Mouse (Mus musculus): ENCODE results near the gene Mprip. TPM values are rescaled to one million over a fixed set of nuclear protein-coding genes. Genes with fewer than 3 reads are reported as not detected.

The Mprip gene
- polyA plus RNA-seq, 1 experiment, result 111 TPM

DNA sequence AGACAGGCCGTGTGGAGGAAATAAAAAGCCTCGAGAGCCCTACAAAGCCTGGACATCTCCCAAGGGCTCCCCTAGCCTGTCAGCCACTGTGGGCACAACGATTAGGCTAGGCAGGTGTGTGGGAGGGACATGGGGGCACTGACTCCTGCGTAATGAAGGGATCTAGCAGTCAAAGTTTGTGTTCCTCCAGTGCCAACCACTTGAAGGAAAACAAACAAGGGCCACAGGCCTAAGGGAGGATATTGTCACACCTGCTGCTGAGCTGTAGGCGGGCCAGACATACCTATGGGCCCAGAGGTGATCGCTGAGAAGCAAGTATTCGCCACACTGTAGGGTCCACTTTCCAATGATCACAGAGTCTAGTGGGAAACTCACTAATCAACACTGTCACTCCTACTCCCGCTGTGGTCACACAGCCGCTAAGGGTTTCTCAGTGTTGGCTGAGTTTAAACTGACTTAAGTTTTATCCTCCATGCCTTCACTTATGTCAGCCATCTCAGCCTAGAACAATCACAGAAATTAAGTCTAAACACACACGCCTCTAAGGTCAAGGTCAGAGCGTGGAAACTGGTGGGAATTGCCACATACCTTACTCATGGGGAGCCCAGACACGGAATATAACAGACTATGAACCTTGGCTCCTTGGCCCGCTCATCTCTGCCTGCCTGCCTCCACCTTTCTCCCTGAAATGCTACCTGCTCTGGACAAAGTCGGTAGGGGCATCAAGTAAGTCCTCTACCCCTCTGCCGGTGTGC is 125.5 kb downstream of the Mprip start:
- Histone ChIP-seq H3K4me3 (ENCODE audit: insufficient read depth, low read depth, low read length) (peak overlapping the region; percentile 35), H3K4me1 (ENCODE audit: control insufficient read depth, insufficient read depth, low read length) (peaks cover 14% of the 10 kb centered on the region; the same call in 1 of the 2 replicates), H3K27ac (ENCODE audit: insufficient read depth, low read depth, low read length) (no peak overlapping the region)
- WGBS, result 54% methylated on average over 15 of the region's 15 CpGs
- no peak for TF ChIP-seq POLR2A (IDR thresholded peaks at IDR 0.05; ENCODE audit: insufficient read depth, low read depth, low read length)
- TF ChIP-seq CTCF (IDR thresholded peaks at IDR 0.05; ENCODE audit: insufficient read depth, low read depth, low read length), result no peak

DNA sequence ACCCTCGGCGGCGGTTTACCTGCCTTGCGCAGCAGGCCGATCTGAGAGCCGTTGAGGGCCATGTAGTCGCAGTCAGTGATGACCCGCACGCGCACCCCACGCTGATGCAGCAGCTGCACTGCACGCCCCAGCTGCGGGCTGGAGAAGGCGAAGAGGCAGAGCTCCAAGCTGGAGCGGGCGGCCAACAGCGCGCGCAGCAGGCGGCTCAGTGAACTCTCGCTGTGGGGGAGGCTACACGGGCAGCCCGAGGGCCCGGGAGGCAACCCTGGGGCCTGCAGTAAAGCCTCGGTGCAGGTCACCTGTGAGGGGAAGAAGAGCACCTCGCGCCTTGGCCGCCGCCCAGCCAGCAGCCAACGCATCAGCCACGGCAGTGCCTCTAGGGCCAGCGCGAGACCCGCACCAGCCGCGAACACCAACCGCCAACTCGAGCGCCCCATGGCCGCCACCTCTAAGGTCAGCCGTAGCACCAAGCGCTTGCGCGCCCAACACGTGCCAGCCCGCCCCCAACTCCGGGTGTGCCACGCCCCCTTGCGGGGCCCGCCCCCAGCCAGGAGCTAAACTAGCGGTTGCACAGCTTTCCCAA is 126.2 kb downstream of the Mprip start, which contains the start of gene Pld6:
Gene Pld6, minus strand, starts transcription at position 447 of the 583 bp plus-strand sequence.
- TF ChIP-seq POLR2A (IDR thresholded peaks at IDR 0.05; ENCODE audit: insufficient read depth, low read depth, low read length), result no peak
- TF ChIP-seq CTCF (IDR thresholded peaks at IDR 0.05; ENCODE audit: insufficient read depth, low read depth, low read length), result no peak
- WGBS, result 1% methylated on average over 51 of the region's 51 CpGs
- Histone ChIP-seq H3K4me3 (ENCODE audit: insufficient read depth, low read depth, low read length) (peak within 1 kb of the TSS; percentile 35), H3K27ac (ENCODE audit: insufficient read depth, low read depth, low read length) (no peak within 1 kb of the TSS), H3K4me1 (ENCODE audit: control insufficient read depth, insufficient read depth, low read length) (peaks cover 14% of the 10 kb centered on the region; the same call in 1 of the 2 replicates)

DNA sequence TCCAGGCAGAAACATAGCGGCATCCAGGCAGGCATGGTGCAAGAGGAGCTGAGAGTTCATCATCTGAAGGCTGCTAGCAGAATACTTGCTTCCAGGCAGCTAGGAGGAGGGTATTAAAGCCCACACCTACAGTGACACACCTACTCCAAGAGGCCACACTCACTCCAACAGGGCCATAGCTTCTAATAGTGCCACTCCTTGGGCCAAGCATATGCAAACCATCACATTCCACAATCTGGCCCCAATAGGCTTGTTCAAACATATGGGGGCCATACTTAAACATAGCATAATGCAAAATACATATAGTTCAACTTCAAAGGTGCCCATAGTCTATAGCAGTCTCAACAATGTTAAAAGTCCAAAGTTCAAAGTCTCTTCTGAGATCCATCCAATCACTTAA is 128.2 kb downstream of the Mprip start:
- Histone ChIP-seq H3K4me1 (ENCODE audit: control insufficient read depth, insufficient read depth, low read length) (peaks cover 14% of the 10 kb centered on the region; the same call in 1 of the 2 replicates), H3K27ac (ENCODE audit: insufficient read depth, low read depth, low read length) (no peak overlapping the region), H3K4me3 (ENCODE audit: insufficient read depth, low read depth, low read length) (no peak overlapping the region)
- 93% methylated on average over 1 of the region's 1 CpGs for WGBS
- TF ChIP-seq CTCF (IDR thresholded peaks at IDR 0.05; ENCODE audit: insufficient read depth, low read depth, low read length) (no peak), POLR2A (IDR thresholded peaks at IDR 0.05; ENCODE audit: insufficient read depth, low read depth, low read length) (no peak)

DNA sequence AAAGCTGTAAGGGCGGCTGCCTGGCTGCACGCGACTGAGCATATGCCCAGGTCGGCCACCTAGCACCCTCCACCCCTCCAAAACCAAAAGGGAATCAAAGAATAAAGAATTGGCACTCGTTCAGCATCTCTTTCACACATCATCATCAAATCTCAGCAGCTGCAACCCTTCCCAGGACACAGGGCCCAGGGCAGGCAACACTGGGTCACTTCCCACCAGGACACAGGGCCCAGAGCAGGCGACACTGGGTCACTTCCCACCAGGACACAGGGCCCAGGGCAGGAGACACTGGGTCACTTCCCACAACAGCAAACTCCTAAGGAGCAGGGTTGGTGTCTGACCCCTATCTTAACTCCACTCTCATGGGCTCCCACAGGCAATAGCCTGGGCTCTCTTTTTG is 132.3 kb downstream of the Mprip start:
- Histone ChIP-seq H3K4me1 (ENCODE audit: control insufficient read depth, insufficient read depth, low read length) (no peaks in the 10 kb centered on the region), H3K27ac (ENCODE audit: insufficient read depth, low read depth, low read length) (no peak overlapping the region), H3K4me3 (ENCODE audit: insufficient read depth, low read depth, low read length) (no peak overlapping the region)
- TF ChIP-seq CTCF (IDR thresholded peaks at IDR 0.05; ENCODE audit: insufficient read depth, low read depth, low read length) (no peak), POLR2A (IDR thresholded peaks at IDR 0.05; ENCODE audit: insufficient read depth, low read depth, low read length) (no peak)
- WGBS, result 94% methylated on average over 6 of the region's 6 CpGs

DNA sequence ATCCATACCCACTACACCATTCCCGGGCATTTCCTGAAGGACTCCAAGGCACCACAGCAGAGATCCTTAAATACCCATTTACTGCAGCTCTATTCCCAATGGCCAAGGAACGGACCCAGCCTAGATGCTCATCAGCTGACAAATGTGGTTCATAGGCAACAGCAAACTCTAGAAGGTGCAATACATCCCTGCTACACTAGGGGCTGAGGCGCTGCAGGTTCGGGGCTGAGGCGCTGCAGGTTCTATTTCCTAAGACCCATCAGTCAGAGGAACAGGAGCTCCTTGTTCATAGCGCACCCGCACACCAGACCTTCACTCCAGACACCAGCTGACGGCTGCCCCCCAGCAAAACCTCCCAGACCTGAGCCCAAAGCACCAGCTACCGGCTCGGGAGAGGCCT is 139.3 kb downstream of the Mprip start:
- no peak for TF ChIP-seq CTCF (IDR thresholded peaks at IDR 0.05; ENCODE audit: insufficient read depth, low read depth, low read length)
- no peak for TF ChIP-seq POLR2A (IDR thresholded peaks at IDR 0.05; ENCODE audit: insufficient read depth, low read depth, low read length)
- H3K27ac ChIP-seq (ENCODE audit: insufficient read depth, low read depth, low read length), result no peak overlapping the region
- 95% methylated on average over 10 of the region's 10 CpGs for WGBS
- H3K4me3 ChIP-seq (ENCODE audit: insufficient read depth, low read depth, low read length), result no peak overlapping the region
- 0 out of 2 replicates have a peak, but pooled peaks cover 2% of the 10 kb centered on the region for H3K4me1 ChIP-seq (ENCODE audit: control insufficient read depth, insufficient read depth, low read length)

DNA sequence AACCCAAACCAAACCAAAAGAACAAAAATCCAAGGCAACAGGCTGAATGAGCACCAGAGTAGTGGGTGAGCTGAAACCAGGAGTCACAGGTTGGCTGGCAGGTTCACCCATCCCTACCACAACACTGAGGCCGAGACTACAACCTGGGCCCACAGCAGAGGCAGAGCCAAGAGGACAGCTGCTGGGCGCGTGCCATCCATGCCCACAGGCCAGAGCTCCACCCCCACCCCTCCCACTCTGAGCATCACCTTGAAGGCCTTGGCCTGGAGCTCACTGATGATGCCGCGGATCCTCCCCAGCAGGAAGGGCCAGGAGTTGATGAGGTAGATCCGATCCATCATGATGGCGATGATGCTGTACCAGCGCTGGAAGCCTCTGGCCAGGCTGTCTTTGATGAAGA is 140.8 kb downstream of the Mprip start:
- TF ChIP-seq POLR2A (IDR thresholded peaks at IDR 0.05; ENCODE audit: insufficient read depth, low read depth, low read length) (no peak), CTCF (IDR thresholded peaks at IDR 0.05; ENCODE audit: insufficient read depth, low read depth, low read length) (no peak)
- 93% methylated on average over 8 of the region's 8 CpGs for WGBS

DNA sequence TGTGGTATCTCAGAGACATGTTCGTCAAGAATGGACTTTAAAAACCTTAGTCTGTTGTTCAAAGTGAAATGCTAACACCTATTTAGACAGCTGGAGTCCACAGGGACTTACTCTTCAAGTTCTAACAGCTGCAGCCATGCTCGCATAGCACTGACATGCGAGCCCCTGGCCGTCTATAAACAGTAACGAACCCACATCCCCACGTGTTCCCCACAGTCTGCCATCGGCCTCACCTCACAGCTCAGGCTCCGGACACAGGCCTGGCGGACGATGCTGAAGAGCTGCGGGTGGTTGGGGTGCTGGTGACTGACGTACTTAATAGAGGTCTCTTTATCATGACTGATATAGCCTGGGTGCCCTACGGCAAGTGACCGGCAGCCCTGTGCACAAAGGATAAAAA is 142.4 kb downstream of the Mprip start:
- TF ChIP-seq CTCF (IDR thresholded peaks at IDR 0.05; ENCODE audit: insufficient read depth, low read depth, low read length) (no peak), POLR2A (IDR thresholded peaks at IDR 0.05; ENCODE audit: insufficient read depth, low read depth, low read length) (no peak)
- Histone ChIP-seq H3K4me1 (ENCODE audit: control insufficient read depth, insufficient read depth, low read length) (peaks cover 24% of the 10 kb centered on the region), H3K27ac (ENCODE audit: insufficient read depth, low read depth, low read length) (no peak overlapping the region), H3K4me3 (ENCODE audit: insufficient read depth, low read depth, low read length) (no peak overlapping the region)
- 90% methylated on average over 14 of the region's 14 CpGs for WGBS

More for the DNA sequence above, 140.8 kb downstream of the Mprip start:
- no peak overlapping the region for H3K4me3 ChIP-seq (ENCODE audit: insufficient read depth, low read depth, low read length)
- H3K27ac ChIP-seq (ENCODE audit: insufficient read depth, low read depth, low read length), result no peak overlapping the region
- H3K4me1 ChIP-seq (ENCODE audit: control insufficient read depth, insufficient read depth, low read length), result peaks cover 12% of the 10 kb centered on the region

DNA sequence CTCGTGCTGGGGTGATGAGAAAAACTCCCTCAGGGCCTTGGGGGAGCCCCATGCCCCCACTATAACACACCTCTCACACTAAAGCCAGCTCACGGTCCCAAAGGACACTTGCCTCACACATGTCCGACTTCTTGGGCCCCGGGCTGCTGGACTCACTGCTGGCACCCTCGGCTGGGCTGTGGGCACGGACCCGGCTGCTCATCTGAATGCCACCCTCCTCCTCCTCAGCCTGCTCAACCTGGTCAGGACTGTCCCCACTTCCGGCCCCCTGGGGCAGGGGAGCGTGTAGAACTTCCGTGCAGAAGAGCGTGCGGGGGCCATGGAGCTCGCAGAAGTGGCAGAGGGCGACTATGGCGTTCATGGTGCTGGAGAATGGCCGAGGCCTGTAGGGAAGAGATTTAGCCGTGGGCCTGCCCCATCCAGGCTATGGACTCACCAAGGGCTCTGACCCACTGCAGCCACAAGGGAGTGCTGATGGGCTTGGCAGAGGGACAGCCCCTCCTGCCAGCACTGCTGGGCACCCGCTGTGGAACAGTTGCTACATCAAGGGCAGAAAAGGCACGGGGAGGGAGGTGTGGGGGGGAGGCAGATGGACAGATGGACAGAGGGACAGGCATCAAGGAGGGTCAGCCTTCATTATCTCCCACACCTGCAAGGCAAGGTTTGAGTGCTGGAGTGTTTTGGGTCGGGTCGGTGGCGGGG is 143.5 kb downstream of the Mprip start:
- Histone ChIP-seq H3K27ac (ENCODE audit: insufficient read depth, low read depth, low read length) (no peak overlapping the region), H3K4me3 (ENCODE audit: insufficient read depth, low read depth, low read length) (no peak overlapping the region), H3K4me1 (ENCODE audit: control insufficient read depth, insufficient read depth, low read length) (peaks cover 26% of the 10 kb centered on the region)
- WGBS, result 89% methylated on average over 22 of the region's 22 CpGs
- no peak for TF ChIP-seq CTCF (IDR thresholded peaks at IDR 0.05; ENCODE audit: insufficient read depth, low read depth, low read length)
- no peak for TF ChIP-seq POLR2A (IDR thresholded peaks at IDR 0.05; ENCODE audit: insufficient read depth, low read depth, low read length)

DNA sequence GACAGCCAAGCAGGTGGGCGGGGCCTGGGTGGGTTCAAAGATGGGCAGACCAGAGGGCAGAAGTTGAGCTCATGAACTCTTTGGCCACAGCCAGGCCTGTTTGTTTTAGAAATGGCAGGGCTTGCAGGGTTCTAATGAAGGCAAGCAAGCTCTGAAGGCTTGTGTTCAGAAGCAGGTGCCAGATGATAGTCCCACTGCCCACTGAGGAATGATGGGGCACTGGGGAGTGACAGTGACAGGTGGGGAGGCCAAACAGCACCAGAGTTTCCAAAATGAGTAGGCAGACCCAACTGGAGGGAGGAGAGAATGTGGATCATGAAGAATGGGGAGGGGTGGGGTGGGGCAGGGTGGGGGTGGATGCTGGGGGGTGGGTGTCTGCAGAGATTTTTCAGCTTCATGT is 144.2 kb downstream of the Mprip start:
- WGBS, result 100% methylated on average over 1 of the region's 1 CpGs
- Histone ChIP-seq H3K4me3 (ENCODE audit: insufficient read depth, low read depth, low read length) (no peak overlapping the region), H3K27ac (ENCODE audit: insufficient read depth, low read depth, low read length) (no peak overlapping the region), H3K4me1 (ENCODE audit: control insufficient read depth, insufficient read depth, low read length) (peaks cover 26% of the 10 kb centered on the region)
- TF ChIP-seq POLR2A (IDR thresholded peaks at IDR 0.05; ENCODE audit: insufficient read depth, low read depth, low read length) (no peak), CTCF (IDR thresholded peaks at IDR 0.05; ENCODE audit: insufficient read depth, low read depth, low read length) (no peak)
